Mouse (Mus musculus) cerebellum, adult 2 months (tissue): ENCODE measurements around the gene Mtmr4. TPM values are rescaled to one million over a fixed set of nuclear protein-coding genes. Genes with fewer than 3 reads are reported as not detected.

Experiments
- DNase-seq, 2 experiments: peaks; one replicate each; pipeline ENCODE4 v3.0.0; 2021
- H3K27ac ChIP-seq: fragments of 200-500 bp; 2 replicates; pipeline ENCODE4 v1.5.1; 2012; ENCODE audit warnings: low read length, control low read depth, inconsistent platforms; ENCODE audit not compliant: insufficient read depth
- H3K27me3 ChIP-seq: fragments of 200-500 bp; 2 replicates; pipeline ENCODE4 v1.6.1; 2012; ENCODE audit warnings: inconsistent platforms, mild to moderate bottlenecking, low read length, moderate library complexity; ENCODE audit not compliant: control insufficient read depth, insufficient read depth
- H3K4me1 ChIP-seq: fragments of 200-500 bp; 2 replicates; pipeline ENCODE4 v1.6.1; 2011; ENCODE audit warnings: low read length; ENCODE audit not compliant: control insufficient read depth, insufficient read depth
- H3K4me3 ChIP-seq: fragments of 200-500 bp; replicated peaks from 2 replicates; pipeline ENCODE3; 2011; ENCODE audit warnings: mild to moderate bottlenecking, low read depth, low read length, control low read depth; ENCODE audit not compliant: insufficient read depth
- CTCF ChIP-seq: fragments of 200-500 bp; IDR thresholded peaks from 2 replicates; pipeline ENCODE4 v1.5.1; 2011; ENCODE audit warnings: low read depth, mild to moderate bottlenecking, control low read depth, low read length, moderate library complexity, borderline replicate concordance; ENCODE audit not compliant: insufficient read depth
- POLR2A ChIP-seq: fragments of 200-500 bp; IDR thresholded peaks from 2 replicates; pipeline ENCODE4 v1.6.1; 2011; ENCODE audit warnings: low read length, control low read depth, borderline replicate concordance; ENCODE audit not compliant: insufficient read depth
- WGBS: fragments of 180-500 bp; shearing (Covaris S2); methylation state at CpG from one replicate; pipeline ENCODE4 v1.1.7; 2018; 5-methylcytosine and 5-hydroxymethylcytosine counted together
- polyA plus RNA-seq: library from polyadenylated mRNA; depleted of rRNA; stranded (reverse); fragments of >200 nt; gene quantifications from 2 replicates; pipeline ENCODE4 v1.2.3, GENCODE M21; 2012; rRNA removed

Mtmr4 gene
- polyA plus RNA-seq: 66.9 and 67.8 TPM in 2 replicates

GRCm38 (mm10) chr11:87591526-87592353, at the start of gene Mtmr4:
Gene Mtmr4, plus strand, starts transcription at chr11:87592162.
- Histone ChIP-seq H3K27me3 (no peaks in the 10 kb centered on the region), H3K4me3 (peak within 1 kb of the TSS; percentile 83), H3K27ac (peak within 1 kb of the TSS; percentile 89), H3K4me1 (peaks cover 16% of the 10 kb centered on the region)
- under 1% methylated on average over 60 of the region's 61 CpGs for WGBS
- TF ChIP-seq POLR2A (peak; percentile 96), CTCF (no peak)
- peak; percentile 100 for DNase-seq

GRCm38 (mm10) chr11:87542285-87542684, 49.7 kb upstream of the Mtmr4 start:
- TF ChIP-seq CTCF (no peak), POLR2A (no peak)
- Histone ChIP-seq H3K27me3 (no peaks in the 10 kb centered on the region), H3K27ac (no peak overlapping the region), H3K4me1 (peaks cover 9% of the 10 kb centered on the region; the same call in 1 of the 2 replicates), H3K4me3 (no peak overlapping the region)
- 59% methylated on average over 8 of the region's 8 CpGs for WGBS
- DNase-seq: no peak

GRCm38 (mm10) chr11:87542906-87543305, 49.1 kb upstream of the Mtmr4 start:
- 4% methylated on average over 3 of the region's 3 CpGs for WGBS
- peak; percentile 48 to 64 for DNase-seq
- TF ChIP-seq CTCF (no peak), POLR2A (no peak)
- Histone ChIP-seq H3K4me3 (no peak overlapping the region), H3K27me3 (no peaks in the 10 kb centered on the region), H3K4me1 (peaks cover 9% of the 10 kb centered on the region; the same call in 1 of the 2 replicates), H3K27ac (no peak overlapping the region)

- Histone ChIP-seq H3K4me1 (no peaks in the 10 kb centered on the region), H3K4me3 (no peak overlapping the region), H3K27me3 (no peaks in the 10 kb centered on the region), H3K27ac (no peak overlapping the region)
- no peak for TF ChIP-seq POLR2A
- TF ChIP-seq CTCF: no peak
- no peak for DNase-seq
- WGBS: 84% methylated on average over 4 of the region's 4 CpGs
Observed at GRCm38 (mm10) chr11:87553342-87553741, 38.6 kb upstream of the Mtmr4 start.

- no peak for TF ChIP-seq POLR2A
- no peak for TF ChIP-seq CTCF
- DNase-seq: no peak
- H3K27ac ChIP-seq: no peak overlapping the region
- 32% methylated on average over 5 of the region's 5 CpGs for WGBS
- H3K27me3 ChIP-seq: no peaks in the 10 kb centered on the region
- H3K4me1 ChIP-seq: no peaks in the 10 kb centered on the region
- no peak overlapping the region for H3K4me3 ChIP-seq
Observed at GRCm38 (mm10) chr11:87554386-87554785, 37.6 kb upstream of the Mtmr4 start.

GRCm38 (mm10) chr11:87555106-87555703, 36.8 kb upstream of the Mtmr4 start:
- Histone ChIP-seq H3K27me3 (no peaks in the 10 kb centered on the region), H3K4me1 (no peaks in the 10 kb centered on the region), H3K4me3 (no peak overlapping the region), H3K27ac (no peak overlapping the region)
- DNase-seq: no peak
- no peak for TF ChIP-seq CTCF
- TF ChIP-seq POLR2A: no peak
- WGBS: 81% methylated on average over 2 of the region's 2 CpGs

GRCm38 (mm10) chr11:87561208-87561607, 30.8 kb upstream of the Mtmr4 start:
- Histone ChIP-seq H3K4me3 (no peak overlapping the region), H3K27me3 (no peaks in the 10 kb centered on the region), H3K4me1 (no peaks in the 10 kb centered on the region), H3K27ac (no peak overlapping the region)
- TF ChIP-seq CTCF (no peak), POLR2A (no peak)
- 53% methylated on average over 6 of the region's 6 CpGs for WGBS
- DNase-seq: no peak

- Histone ChIP-seq H3K27me3 (no peaks in the 10 kb centered on the region), H3K4me3 (no peak within 1 kb of the TSS), H3K27ac (no peak within 1 kb of the TSS), H3K4me1 (no peaks in the 10 kb centered on the region)
- WGBS: 82% methylated on average over 3 of the region's 3 CpGs
- TF ChIP-seq CTCF: no peak
- TF ChIP-seq POLR2A: no peak
- DNase-seq: no peak
Observed at GRCm38 (mm10) chr11:87566501-87566900, 25.5 kb upstream of the Mtmr4 start, which contains the start of gene Gm11492. Gene Gm11492, plus strand, starts transcription at chr11:87566653.
